23 mouse cellular contexts compared by ENCODE assay signal in the genomic region with DNA sequence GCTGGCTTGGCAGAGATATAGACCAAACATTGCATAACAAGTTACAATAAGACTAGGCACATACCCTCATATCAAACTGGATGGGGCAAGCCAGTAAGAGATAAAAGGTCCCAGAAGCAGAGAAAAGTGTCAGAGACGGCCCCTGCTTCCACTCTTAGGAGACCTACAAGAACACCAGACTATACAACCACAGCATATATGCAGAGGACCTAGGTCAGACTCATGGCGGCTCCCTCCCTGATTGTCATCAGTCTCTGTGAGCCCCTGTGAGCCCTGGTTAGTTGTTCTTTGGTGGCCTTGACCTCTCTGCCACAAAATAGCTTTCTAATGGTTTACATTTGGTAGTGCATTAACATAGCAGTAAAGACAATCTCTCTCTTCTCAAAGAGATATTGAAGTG. TPM values are rescaled to one million over a fixed set of nuclear protein-coding genes. Genes with fewer than 3 reads are reported as not detected.
DNase-seq lines count a peak whose midpoint lies in the region; ATAC-seq and TF ChIP-seq lines count a peak whose summit lies in the region.
"Had no signal": no experiment of that assay in that cellular context is flagged by ENCODE, and none has a peak within 500 bp of the region (broad histone marks: within the 10 kb centered on the region; RNA-seq: fewer than 3 reads in every experiment).

No protein-coding gene starts in this region.

- H3K36me3 ChIP-seq in intestine, embryonic 14.5 days (ENCODE audit: control insufficient read depth, insufficient read depth, low read length) = no peaks in the 10 kb centered on the region
- H3K36me3 ChIP-seq in intestine, embryonic 15.5 days = no peaks in the 10 kb centered on the region
- no peaks in the 10 kb centered on the region for H3K36me3 ChIP-seq in midbrain, embryonic 16.5 days (ENCODE audit: control insufficient read depth, insufficient read depth, low read length)
- H3K36me3 ChIP-seq in midbrain, postnatal 0 days (ENCODE audit: insufficient read depth, low read length) = no peaks in the 10 kb centered on the region
- no peaks in the 10 kb centered on the region for H3K36me3 ChIP-seq in splenic B cell, adult 2 months (ENCODE audit: control insufficient read depth, insufficient read depth, low read length, poor library complexity, severe bottlenecking)
- no peaks in the 10 kb centered on the region for H3K36me3 ChIP-seq in hindbrain, embryonic 13.5 days
- H3K36me3 ChIP-seq: embryonic facial prominence, embryonic 13.5 days; kidney, embryonic 15.5 days; neural tube, embryonic 15.5 days had no signal

- H3K9ac ChIP-seq in intestine, embryonic 14.5 days (ENCODE audit: low read length) = no peak overlapping the region
- H3K9ac ChIP-seq in intestine, embryonic 15.5 days = no peak overlapping the region
- H3K9ac ChIP-seq in midbrain, embryonic 16.5 days (ENCODE audit: low read depth, low read length) = no peak overlapping the region
- no peak overlapping the region for H3K9ac ChIP-seq in midbrain, postnatal 0 days (replicated peaks; ENCODE audit: low read length, poor library complexity, severe bottlenecking)
- no peak overlapping the region for H3K9ac ChIP-seq in hindbrain, embryonic 13.5 days
- H3K9ac ChIP-seq: embryonic facial prominence, embryonic 13.5 days; kidney, embryonic 15.5 days; liver, embryonic 14.5 days; neural tube, embryonic 15.5 days had no signal

- H3K27me3 ChIP-seq in intestine, embryonic 14.5 days (replicated peaks; ENCODE audit: control insufficient read depth, insufficient read depth, low read length) = no peaks in the 10 kb centered on the region
- no peaks in the 10 kb centered on the region for H3K27me3 ChIP-seq in intestine, embryonic 15.5 days (replicated peaks)
- no peaks in the 10 kb centered on the region for H3K27me3 ChIP-seq in midbrain, embryonic 16.5 days (ENCODE audit: control insufficient read depth, insufficient read depth, low read depth, low read length)
- no peaks in the 10 kb centered on the region for H3K27me3 ChIP-seq in midbrain, postnatal 0 days (ENCODE audit: insufficient read depth, low read length)
- no peaks in the 10 kb centered on the region for H3K27me3 ChIP-seq in splenic B cell, adult 2 months (ENCODE audit: control insufficient read depth, insufficient read depth, low read length, poor library complexity, severe bottlenecking)
- no peaks in the 10 kb centered on the region for H3K27me3 ChIP-seq in hindbrain, embryonic 13.5 days
- H3K27me3 ChIP-seq: embryonic facial prominence, embryonic 13.5 days; kidney, embryonic 15.5 days; neural tube, embryonic 15.5 days had no signal

- no peak overlapping the region for H3K4me3 ChIP-seq in intestine, embryonic 14.5 days (ENCODE audit: low read depth, low read length)
- no peak overlapping the region for H3K4me3 ChIP-seq in intestine, embryonic 15.5 days (replicated peaks)
- H3K4me3 ChIP-seq in midbrain, embryonic 16.5 days (ENCODE audit: low read depth, low read length) = no peak overlapping the region
- H3K4me3 ChIP-seq in midbrain, postnatal 0 days (ENCODE audit: low read depth, low read length) = no peak overlapping the region
- H3K4me3 ChIP-seq in hindbrain, embryonic 13.5 days = no peak overlapping the region
- H3K4me3 ChIP-seq: embryonic facial prominence, embryonic 13.5 days; kidney, embryonic 15.5 days; megakaryocyte, embryonic 14.5 days; neural tube, embryonic 15.5 days had no signal

- WGBS in intestine, embryonic 14.5 days = 53% methylated on average over 2 of the region's 2 CpGs
- 49% methylated on average over 2 of the region's 2 CpGs for WGBS in intestine, embryonic 15.5 days
- WGBS in midbrain, embryonic 16.5 days = 52% methylated on average over 2 of the region's 2 CpGs
- 51% methylated on average over 2 of the region's 2 CpGs for WGBS in midbrain, postnatal 0 days
- 54% methylated on average over 2 of the region's 2 CpGs for WGBS in hindbrain, embryonic 13.5 days

- peak; percentile 7 for DNase-seq in CD4-positive, CD25-positive, alpha-beta regulatory T cell, adult 2 months (ENCODE audit: low read depth, low spot score)
- peak; percentile 50 for DNase-seq in intestine, embryonic 14.5 days (ENCODE audit: low spot score)
- DNase-seq in midbrain, postnatal 0 days (ENCODE audit: low spot score) = no peak
- peak; percentile 8 for DNase-seq in splenic B cell, adult 2 months (ENCODE audit: low read depth, low spot score)
- DNase-seq: cerebellum, adult 11-12 months; cerebellum, postnatal 25 days; heart, adult 18-20 months; heart, postnatal 10 days; layer of hippocampus, postnatal 36 days; lung, postnatal 14 days; thymus, adult 18-20 months had no signal

- no peak overlapping the region for H3K4me2 ChIP-seq in intestine, embryonic 14.5 days (ENCODE audit: low read length)
- no peak overlapping the region for H3K4me2 ChIP-seq in intestine, embryonic 15.5 days (replicated peaks)
- no peak overlapping the region for H3K4me2 ChIP-seq in midbrain, embryonic 16.5 days (ENCODE audit: low read length)
- no peak overlapping the region for H3K4me2 ChIP-seq in midbrain, postnatal 0 days (ENCODE audit: low read depth, low read length, poor library complexity, severe bottlenecking)
- no peak overlapping the region for H3K4me2 ChIP-seq in hindbrain, embryonic 13.5 days
- H3K4me2 ChIP-seq: embryonic facial prominence, embryonic 13.5 days; kidney, embryonic 15.5 days; neural tube, embryonic 15.5 days had no signal

- TF ChIP-seq CTCF in midbrain, postnatal 0 days (IDR thresholded peaks at IDR 0.05) = no peak

- H3K9me3 ChIP-seq in intestine, embryonic 14.5 days (ENCODE audit: control insufficient read depth, low read length) = peaks cover 44% of the 10 kb centered on the region
- H3K9me3 ChIP-seq in intestine, embryonic 15.5 days = 0 out of 2 replicates have a peak, but pooled peaks cover 3% of the 10 kb centered on the region
- peaks cover 61% of the 10 kb centered on the region for H3K9me3 ChIP-seq in midbrain, embryonic 16.5 days (replicated peaks; ENCODE audit: control insufficient read depth, low read length, poor library complexity, severe bottlenecking)
- peaks cover 66% of the 10 kb centered on the region for H3K9me3 ChIP-seq in midbrain, postnatal 0 days (ENCODE audit: low read length)
- H3K9me3 ChIP-seq in hindbrain, embryonic 13.5 days = peaks cover 61% of the 10 kb centered on the region

- H3K27ac ChIP-seq in intestine, embryonic 14.5 days (ENCODE audit: low read depth) = no peak overlapping the region
- H3K27ac ChIP-seq in intestine, embryonic 15.5 days = no peak overlapping the region
- no peak overlapping the region for H3K27ac ChIP-seq in midbrain, embryonic 16.5 days (ENCODE audit: low read length)
- H3K27ac ChIP-seq in midbrain, postnatal 0 days (ENCODE audit: low read depth, low read length) = no peak overlapping the region
- no peak overlapping the region for H3K27ac ChIP-seq in hindbrain, embryonic 13.5 days
- H3K27ac ChIP-seq: embryonic facial prominence, embryonic 13.5 days; hindbrain, postnatal 0 days; kidney, embryonic 15.5 days; liver, embryonic 14.5 days; neural tube, embryonic 15.5 days had no signal

- no peaks in the 10 kb centered on the region for H3K4me1 ChIP-seq in intestine, embryonic 14.5 days (replicated peaks; ENCODE audit: control insufficient read depth, insufficient read depth, low read length)
- no peaks in the 10 kb centered on the region for H3K4me1 ChIP-seq in intestine, embryonic 15.5 days (replicated peaks)
- no peaks in the 10 kb centered on the region for H3K4me1 ChIP-seq in midbrain, embryonic 16.5 days (ENCODE audit: control insufficient read depth, insufficient read depth, low read length)
- H3K4me1 ChIP-seq in midbrain, postnatal 0 days (ENCODE audit: insufficient read depth, low read length) = no peaks in the 10 kb centered on the region
- no peaks in the 10 kb centered on the region for H3K4me1 ChIP-seq in hindbrain, embryonic 13.5 days (replicated peaks)
- H3K4me1 ChIP-seq: embryonic facial prominence, embryonic 13.5 days; kidney, embryonic 15.5 days; megakaryocyte, embryonic 14.5 days; neural tube, embryonic 15.5 days had no signal

- ATAC-seq in CD4-positive, CD25-positive, alpha-beta regulatory T cell, adult 4 months = no peak
- no peak for ATAC-seq in intestine, embryonic 14.5 days (replicated peaks; ENCODE audit: low FRiP score, low TSS enrichment, low read depth)
- no peak for ATAC-seq in intestine, embryonic 15.5 days
- peak; percentile 22; the same call in 1 of the 2 replicates for ATAC-seq in midbrain, embryonic 16.5 days
- ATAC-seq in midbrain, postnatal 0 days (ENCODE audit: low FRiP score) = no peak
- no peak for ATAC-seq in hindbrain, embryonic 13.5 days (ENCODE audit: low FRiP score)
- ATAC-seq: hindbrain, postnatal 0 days had no signal

RNA-seq across cellular contexts. Expression of a gene that starts 31.6 kb away (rescaled TPM):
- polyA plus RNA-seq in CD4-positive, CD25-positive, alpha-beta regulatory T cell, adult 4 months (2017; shearing (Covaris generic)) = not detected
- polyA plus RNA-seq in intestine, embryonic 14.5 days (2014; fragmentation: Nextera tagmentation; extraction: Ambion mirVana) = not detected in 2 replicates
- polyA plus RNA-seq in intestine, embryonic 15.5 days (2015; fragmentation: Nextera tagmentation; extraction: Ambion mirVana) = not detected in 2 replicates
- polyA plus RNA-seq in midbrain, embryonic 16.5 days (2015; fragmentation: Nextera tagmentation; extraction: Ambion mirVana) = 0.11 and 0.17 TPM in 2 replicates
- total RNA-seq in midbrain, postnatal 0 days (2014; rRNA removed) = 1.2 TPM in 2 replicates
- polyA plus RNA-seq in midbrain, postnatal 0 days (2015; fragmentation: Nextera tagmentation; extraction: Ambion mirVana) = 0.21 and 0.29 TPM in 2 replicates
- polyA plus RNA-seq in hindbrain, embryonic 13.5 days (2015; fragmentation: Nextera tagmentation; extraction: Ambion mirVana) = 0.04 TPM in 1 of 2 replicates, not detected in the other
- total RNA-seq: gastrocnemius, adult 8-10 months; heart, adult 18-20 months; heart, postnatal 10 days had no signal
- polyA plus RNA-seq: embryonic facial prominence, embryonic 13.5 days; kidney, embryonic 15.5 days; liver, embryonic 14.5 days; stomach, embryonic 14.5 days had no signal

RNA-seq across cellular contexts. Expression of a gene that starts 31.6 kb away (rescaled TPM):
- polyA plus RNA-seq in CD4-positive, CD25-positive, alpha-beta regulatory T cell, adult 4 months (2017; shearing (Covaris generic)) = 10 to 100 TPM; 56.6 to 72.9 TPM
- 182 and 203 TPM in 2 replicates for polyA plus RNA-seq in intestine, embryonic 14.5 days (2014; fragmentation: Nextera tagmentation; extraction: Ambion mirVana)
- 158 and 160 TPM in 2 replicates for polyA plus RNA-seq in intestine, embryonic 15.5 days (2015; fragmentation: Nextera tagmentation; extraction: Ambion mirVana)
- polyA plus RNA-seq in midbrain, embryonic 16.5 days (2015; fragmentation: Nextera tagmentation; extraction: Ambion mirVana) = 77.3 and 87.0 TPM in 2 replicates
- total RNA-seq in midbrain, postnatal 0 days (2014; rRNA removed) = 88.0 and 96.8 TPM in 2 replicates
- 42.3 and 45.9 TPM in 2 replicates for polyA plus RNA-seq in midbrain, postnatal 0 days (2015; fragmentation: Nextera tagmentation; extraction: Ambion mirVana)
- 82.0 and 82.8 TPM in 2 replicates for polyA plus RNA-seq in hindbrain, embryonic 13.5 days (2015; fragmentation: Nextera tagmentation; extraction: Ambion mirVana)
